Mouse (Mus musculus): ENCODE results near the gene Brd1. TPM values are rescaled to one million over a fixed set of nuclear protein-coding genes. Genes with fewer than 3 reads are reported as not detected.

Brd1 gene
- polyA plus RNA-seq, 1 experiment = 35.8 TPM

- H3K4me1 ChIP-seq (replicated peaks; ENCODE audit: control insufficient read depth, insufficient read depth, low read length) = no peaks in the 10 kb centered on the region
- no peak overlapping the region for H3K27ac ChIP-seq (ENCODE audit: control insufficient read depth, insufficient read depth, low read length)
- 77% methylated on average over 5 of the region's 5 CpGs for WGBS
- peaks cover 66% of the 10 kb centered on the region for H3K36me3 ChIP-seq (ENCODE audit: control insufficient read depth, insufficient read depth, low read length)
- DNase-seq = no peak
- no peak overlapping the region for H3K4me3 ChIP-seq (ENCODE audit: control insufficient read depth, insufficient read depth, low read length)
- no peaks in the 10 kb centered on the region for H3K27me3 ChIP-seq (ENCODE audit: control insufficient read depth, insufficient read depth, low read length)
- no peak for TF ChIP-seq POLR2A (IDR thresholded peaks at IDR 0.05; ENCODE audit: control insufficient read depth, extremely low read depth, insufficient read depth, low read length, poor library complexity)
- no peak for TF ChIP-seq CTCF (IDR thresholded peaks at IDR 0.05; ENCODE audit: borderline replicate concordance, control insufficient read depth, extremely low read depth, insufficient read depth, low read length, poor library complexity)
These were observed 36.4 kb downstream of the Brd1 start for GRCm38 (mm10) chr15:88697586-88697985.

- 95% methylated on average over 7 of the region's 7 CpGs for WGBS
- H3K36me3 ChIP-seq (ENCODE audit: control insufficient read depth, insufficient read depth, low read length) = peaks cover 66% of the 10 kb centered on the region
These were observed 38.0 kb downstream of the Brd1 start for GRCm38 (mm10) chr15:88696055-88696454.

GRCm38 (mm10) chr15:88694033-88694432 is 40.0 kb downstream of the Brd1 start:
- DNase-seq = no peak
- Histone ChIP-seq H3K27ac (ENCODE audit: control insufficient read depth, insufficient read depth, low read length) (no peak overlapping the region), H3K4me1 (replicated peaks; ENCODE audit: control insufficient read depth, insufficient read depth, low read length) (no peaks in the 10 kb centered on the region), H3K27me3 (ENCODE audit: control insufficient read depth, insufficient read depth, low read length) (no peaks in the 10 kb centered on the region), H3K4me3 (ENCODE audit: control insufficient read depth, insufficient read depth, low read length) (no peak overlapping the region), H3K36me3 (ENCODE audit: control insufficient read depth, insufficient read depth, low read length) (peaks cover 70% of the 10 kb centered on the region)
- 88% methylated on average over 5 of the region's 5 CpGs for WGBS
- TF ChIP-seq CTCF (IDR thresholded peaks at IDR 0.05; ENCODE audit: borderline replicate concordance, control insufficient read depth, extremely low read depth, insufficient read depth, low read length, poor library complexity) = no peak
- no peak for TF ChIP-seq POLR2A (IDR thresholded peaks at IDR 0.05; ENCODE audit: control insufficient read depth, extremely low read depth, insufficient read depth, low read length, poor library complexity)

More at GRCm38 (mm10) chr15:88696055-88696454, 38.0 kb downstream of the Brd1 start:
- H3K4me3 ChIP-seq (ENCODE audit: control insufficient read depth, insufficient read depth, low read length) = no peak overlapping the region
- no peak overlapping the region for H3K27ac ChIP-seq (ENCODE audit: control insufficient read depth, insufficient read depth, low read length)
- H3K4me1 ChIP-seq (replicated peaks; ENCODE audit: control insufficient read depth, insufficient read depth, low read length) = no peaks in the 10 kb centered on the region
- no peaks in the 10 kb centered on the region for H3K27me3 ChIP-seq (ENCODE audit: control insufficient read depth, insufficient read depth, low read length)
- no peak for DNase-seq
- TF ChIP-seq CTCF (IDR thresholded peaks at IDR 0.05; ENCODE audit: borderline replicate concordance, control insufficient read depth, extremely low read depth, insufficient read depth, low read length, poor library complexity) = no peak
- no peak for TF ChIP-seq POLR2A (IDR thresholded peaks at IDR 0.05; ENCODE audit: control insufficient read depth, extremely low read depth, insufficient read depth, low read length, poor library complexity)

GRCm38 (mm10) chr15:88692720-88693119 is 41.3 kb downstream of the Brd1 start:
- TF ChIP-seq POLR2A (IDR thresholded peaks at IDR 0.05; ENCODE audit: control insufficient read depth, extremely low read depth, insufficient read depth, low read length, poor library complexity) (no peak), CTCF (IDR thresholded peaks at IDR 0.05; ENCODE audit: borderline replicate concordance, control insufficient read depth, extremely low read depth, insufficient read depth, low read length, poor library complexity) (no peak)
- Histone ChIP-seq H3K36me3 (ENCODE audit: control insufficient read depth, insufficient read depth, low read length) (peaks cover 80% of the 10 kb centered on the region), H3K27ac (ENCODE audit: control insufficient read depth, insufficient read depth, low read length) (no peak overlapping the region), H3K4me1 (replicated peaks; ENCODE audit: control insufficient read depth, insufficient read depth, low read length) (no peaks in the 10 kb centered on the region), H3K4me3 (ENCODE audit: control insufficient read depth, insufficient read depth, low read length) (no peak overlapping the region), H3K27me3 (ENCODE audit: control insufficient read depth, insufficient read depth, low read length) (no peaks in the 10 kb centered on the region)
- DNase-seq = no peak
- WGBS = 96% methylated on average over 9 of the region's 9 CpGs

- WGBS = 99% methylated on average over 12 of the region's 12 CpGs
- no peaks in the 10 kb centered on the region for H3K4me1 ChIP-seq (replicated peaks; ENCODE audit: control insufficient read depth, insufficient read depth, low read length)
- no peak for DNase-seq
- H3K27me3 ChIP-seq (ENCODE audit: control insufficient read depth, insufficient read depth, low read length) = no peaks in the 10 kb centered on the region
- peaks cover 84% of the 10 kb centered on the region for H3K36me3 ChIP-seq (ENCODE audit: control insufficient read depth, insufficient read depth, low read length)
- no peak for TF ChIP-seq POLR2A (IDR thresholded peaks at IDR 0.05; ENCODE audit: control insufficient read depth, extremely low read depth, insufficient read depth, low read length, poor library complexity)
- TF ChIP-seq CTCF (IDR thresholded peaks at IDR 0.05; ENCODE audit: borderline replicate concordance, control insufficient read depth, extremely low read depth, insufficient read depth, low read length, poor library complexity) = no peak
- H3K27ac ChIP-seq (ENCODE audit: control insufficient read depth, insufficient read depth, low read length) = no peak overlapping the region
- no peak overlapping the region for H3K4me3 ChIP-seq (ENCODE audit: control insufficient read depth, insufficient read depth, low read length)
These were observed 42.9 kb downstream of the Brd1 start for GRCm38 (mm10) chr15:88691129-88691528.

GRCm38 (mm10) chr15:88688120-88688519 is 45.9 kb downstream of the Brd1 start:
- peaks cover 62% of the 10 kb centered on the region for H3K36me3 ChIP-seq (ENCODE audit: control insufficient read depth, insufficient read depth, low read length)
- H3K4me3 ChIP-seq (ENCODE audit: control insufficient read depth, insufficient read depth, low read length) = no peak overlapping the region
- WGBS = 97% methylated on average over 10 of the region's 10 CpGs
- DNase-seq = no peak
- no peak overlapping the region for H3K27ac ChIP-seq (ENCODE audit: control insufficient read depth, insufficient read depth, low read length)
- H3K27me3 ChIP-seq (ENCODE audit: control insufficient read depth, insufficient read depth, low read length) = no peaks in the 10 kb centered on the region
- H3K4me1 ChIP-seq (replicated peaks; ENCODE audit: control insufficient read depth, insufficient read depth, low read length) = no peaks in the 10 kb centered on the region
- TF ChIP-seq CTCF (IDR thresholded peaks at IDR 0.05; ENCODE audit: borderline replicate concordance, control insufficient read depth, extremely low read depth, insufficient read depth, low read length, poor library complexity) (no peak), POLR2A (IDR thresholded peaks at IDR 0.05; ENCODE audit: control insufficient read depth, extremely low read depth, insufficient read depth, low read length, poor library complexity) (no peak)

GRCm38 (mm10) chr15:88686725-88687124 is 47.3 kb downstream of the Brd1 start:
- no peak for DNase-seq
- Histone ChIP-seq H3K36me3 (ENCODE audit: control insufficient read depth, insufficient read depth, low read length) (peaks cover 52% of the 10 kb centered on the region), H3K27me3 (ENCODE audit: control insufficient read depth, insufficient read depth, low read length) (no peaks in the 10 kb centered on the region), H3K27ac (ENCODE audit: control insufficient read depth, insufficient read depth, low read length) (no peak overlapping the region), H3K4me1 (replicated peaks; ENCODE audit: control insufficient read depth, insufficient read depth, low read length) (no peaks in the 10 kb centered on the region), H3K4me3 (ENCODE audit: control insufficient read depth, insufficient read depth, low read length) (no peak overlapping the region)
- WGBS = 95% methylated on average over 5 of the region's 5 CpGs
- TF ChIP-seq POLR2A (IDR thresholded peaks at IDR 0.05; ENCODE audit: control insufficient read depth, extremely low read depth, insufficient read depth, low read length, poor library complexity) (no peak), CTCF (IDR thresholded peaks at IDR 0.05; ENCODE audit: borderline replicate concordance, control insufficient read depth, extremely low read depth, insufficient read depth, low read length, poor library complexity) (no peak)

All from thymus, adult 2 months (tissue).